Mouse (Mus musculus): ENCODE measurements around the gene Tmem171. TPM values are rescaled to one million over a fixed set of nuclear protein-coding genes. Genes with fewer than 3 reads are reported as not detected.
A peak's percentile ranks its signal among the peaks of the same experiment; 100 is the strongest.

The Tmem171 gene
- polyA plus RNA-seq, 1 experiment from 2014 or later = not detected

- H3K9me3 ChIP-seq = no peaks in the 10 kb centered on the region
- 86% methylated on average over 4 of the region's 4 CpGs for WGBS
- H3K36me3 ChIP-seq = no peaks in the 10 kb centered on the region
- H3K9ac ChIP-seq = no peak overlapping the region
- H3K4me1 ChIP-seq (replicated peaks) = no peaks in the 10 kb centered on the region
- H3K4me2 ChIP-seq = no peak overlapping the region
- H3K4me3 ChIP-seq = no peak overlapping the region
- no peaks in the 10 kb centered on the region for H3K27me3 ChIP-seq
- no peak overlapping the region for H3K27ac ChIP-seq (replicated peaks)
- ATAC-seq (ENCODE audit: low read depth) = no peak
Measured at GRCm38 (mm10) chr13:98662173-98662675, 32.4 kb downstream of the Tmem171 start.

DNA sequence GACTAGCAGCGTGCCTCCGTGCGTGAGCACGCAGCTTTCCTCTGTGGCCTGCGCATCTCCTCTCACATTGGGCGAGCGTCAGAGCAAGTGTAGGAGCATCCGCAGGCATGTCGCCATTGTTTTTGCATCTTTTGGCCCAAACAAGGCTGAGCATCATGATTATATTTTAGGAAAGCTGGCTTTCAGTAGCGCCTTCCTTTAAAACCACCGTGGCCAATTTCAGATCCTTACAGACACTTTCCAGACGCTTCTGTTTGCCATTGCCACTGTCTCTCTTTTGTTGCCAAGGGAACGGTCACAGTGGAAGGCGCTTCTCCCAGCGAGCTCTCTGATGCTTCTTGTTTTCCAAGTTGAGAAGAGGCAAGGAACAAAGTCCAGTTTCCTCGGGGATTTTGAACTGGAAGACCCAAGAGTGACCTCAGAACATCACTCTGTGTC, 38.6 kb downstream of the Tmem171 start:
- no peak for ATAC-seq (ENCODE audit: low read depth)
- no peak overlapping the region for H3K4me2 ChIP-seq
- H3K27ac ChIP-seq (replicated peaks) = no peak overlapping the region
- H3K36me3 ChIP-seq = no peaks in the 10 kb centered on the region
- 0 out of 2 replicates have a peak, but pooled peaks cover 6% of the 10 kb centered on the region for H3K4me1 ChIP-seq (replicated peaks)
- no peaks in the 10 kb centered on the region for H3K9me3 ChIP-seq
- H3K27me3 ChIP-seq = no peaks in the 10 kb centered on the region
- no peak overlapping the region for H3K4me3 ChIP-seq
- 76% methylated on average over 16 of the region's 16 CpGs for WGBS
- no peak overlapping the region for H3K9ac ChIP-seq

DNA sequence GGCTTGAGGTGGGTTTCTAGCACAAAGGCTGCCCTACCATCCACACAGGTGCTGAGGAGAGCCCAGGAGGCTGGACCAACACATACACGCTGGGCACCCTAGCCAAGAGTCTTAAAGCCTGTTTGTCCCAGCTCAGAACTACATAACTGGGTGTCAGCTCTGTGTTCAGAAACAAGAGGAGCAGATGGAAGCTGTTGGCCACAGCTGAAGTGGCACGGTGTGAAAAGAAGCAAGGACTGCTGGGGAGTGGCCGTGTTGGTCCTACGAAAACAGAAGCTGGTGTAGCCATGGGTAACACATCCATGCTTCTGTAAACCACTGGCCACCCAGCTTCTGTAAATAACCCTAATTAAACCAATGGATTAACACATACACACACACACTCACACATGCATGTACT, 39.3 kb downstream of the Tmem171 start:
- Histone ChIP-seq H3K27ac (replicated peaks) (no peak overlapping the region), H3K4me1 (replicated peaks) (0 out of 2 replicates have a peak, but pooled peaks cover 6% of the 10 kb centered on the region), H3K9me3 (no peaks in the 10 kb centered on the region), H3K4me3 (no peak overlapping the region), H3K9ac (no peak overlapping the region), H3K4me2 (no peak overlapping the region), H3K27me3 (no peaks in the 10 kb centered on the region), H3K36me3 (no peaks in the 10 kb centered on the region)
- ATAC-seq (ENCODE audit: low read depth) = no peak
- 89% methylated on average over 4 of the region's 4 CpGs for WGBS

DNA sequence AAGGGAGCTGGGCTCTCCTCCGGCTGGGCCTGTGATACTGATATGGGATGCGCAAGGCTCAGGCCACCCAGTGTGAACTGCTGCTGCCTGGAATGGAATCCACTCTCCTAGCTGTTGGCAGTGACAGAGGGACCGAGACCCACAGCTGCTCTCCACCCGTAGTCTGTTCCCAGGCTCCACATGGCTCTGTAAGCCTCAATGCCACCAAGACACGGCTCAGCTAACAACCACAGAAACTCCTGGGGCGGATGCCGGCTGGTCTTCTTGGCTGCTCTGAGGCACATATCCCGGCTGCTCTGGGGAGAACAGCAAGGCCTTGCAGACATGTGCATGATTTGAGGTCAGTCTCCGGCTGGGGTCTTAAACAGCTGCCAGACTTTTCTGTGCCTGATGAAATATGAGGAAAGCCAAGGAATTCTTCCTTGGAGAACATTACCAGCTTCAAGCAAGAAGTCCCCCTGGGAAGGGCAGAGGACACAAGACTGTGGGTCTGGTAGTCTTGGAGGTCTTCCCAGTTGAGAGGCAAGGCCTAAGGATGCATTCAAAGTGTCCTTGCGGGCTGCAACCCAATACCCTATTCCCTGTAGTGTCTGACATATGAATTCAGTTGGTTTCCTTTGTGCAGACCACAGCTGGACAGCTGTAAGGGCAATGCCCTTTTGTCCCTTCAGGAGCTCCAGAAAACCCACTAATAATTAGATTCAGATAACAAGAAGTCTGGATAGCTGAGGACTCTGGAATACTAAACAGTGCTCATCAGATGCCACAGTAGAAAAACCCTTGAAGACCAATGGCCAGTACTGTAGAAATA, 40.3 kb downstream of the Tmem171 start:
- Histone ChIP-seq H3K4me1 (replicated peaks) (0 out of 2 replicates have a peak, but pooled peaks cover 6% of the 10 kb centered on the region), H3K4me2 (no peak overlapping the region), H3K4me3 (no peak overlapping the region), H3K27ac (replicated peaks) (no peak overlapping the region), H3K27me3 (no peaks in the 10 kb centered on the region), H3K36me3 (no peaks in the 10 kb centered on the region), H3K9me3 (no peaks in the 10 kb centered on the region), H3K9ac (no peak overlapping the region)
- no peak for ATAC-seq (ENCODE audit: low read depth)
- 78% methylated on average over 10 of the region's 10 CpGs for WGBS

- Histone ChIP-seq H3K36me3 (no peaks in the 10 kb centered on the region), H3K4me2 (no peak overlapping the region), H3K27me3 (no peaks in the 10 kb centered on the region), H3K4me1 (replicated peaks) (0 out of 2 replicates have a peak, but pooled peaks cover 6% of the 10 kb centered on the region), H3K9me3 (no peaks in the 10 kb centered on the region), H3K9ac (no peak overlapping the region), H3K4me3 (no peak overlapping the region), H3K27ac (replicated peaks) (no peak overlapping the region)
- WGBS = 85% methylated on average over 2 of the region's 2 CpGs
- no peak for ATAC-seq (ENCODE audit: low read depth)
Measured at GRCm38 (mm10) chr13:98652194-98652593, 42.4 kb downstream of the Tmem171 start.

DNA sequence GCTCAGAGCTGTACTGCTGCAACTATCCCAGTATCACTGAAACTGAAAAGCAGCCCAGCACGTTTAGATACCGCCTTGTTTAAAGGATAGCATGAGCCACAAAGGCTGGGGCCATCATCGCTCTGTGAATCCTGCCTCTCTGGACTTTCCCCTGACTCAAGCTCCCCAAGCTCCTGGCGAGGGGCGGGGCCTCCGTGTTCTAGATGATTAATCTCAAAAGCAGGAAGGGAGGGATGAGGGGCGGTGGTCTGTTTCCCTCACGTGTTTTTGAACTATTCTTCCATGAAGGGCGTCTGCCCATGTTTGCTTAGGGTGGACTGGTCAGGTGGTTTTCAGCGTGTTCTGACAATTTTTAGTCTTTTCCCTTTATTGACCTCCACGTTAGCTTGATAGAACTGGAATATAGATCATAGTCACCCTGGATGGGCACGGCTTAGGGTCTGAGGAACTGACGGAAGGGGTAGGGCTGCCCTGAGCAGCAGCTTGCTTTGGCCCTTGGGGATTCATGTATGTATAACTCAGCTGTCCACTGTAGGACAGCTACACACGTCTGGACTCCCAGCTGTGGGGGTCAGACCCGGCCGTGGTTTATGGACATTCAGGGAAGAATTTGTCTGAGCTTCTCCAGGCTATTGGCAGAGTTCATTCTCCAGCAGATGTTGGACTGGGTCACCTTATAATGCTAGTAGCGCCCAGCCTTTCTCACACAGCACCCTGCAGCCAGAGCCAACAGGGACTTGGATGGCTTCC, 43.2 kb downstream of the Tmem171 start:
- no peak for ATAC-seq (ENCODE audit: low read depth)
- no peak overlapping the region for H3K4me3 ChIP-seq
- H3K36me3 ChIP-seq = no peaks in the 10 kb centered on the region
- no peak overlapping the region for H3K9ac ChIP-seq
- no peaks in the 10 kb centered on the region for H3K27me3 ChIP-seq
- 72% methylated on average over 17 of the region's 17 CpGs for WGBS
- H3K4me1 ChIP-seq (replicated peaks) = 0 out of 2 replicates have a peak, but pooled peaks cover 6% of the 10 kb centered on the region
- H3K4me2 ChIP-seq = no peak overlapping the region
- H3K9me3 ChIP-seq = no peaks in the 10 kb centered on the region
- no peak overlapping the region for H3K27ac ChIP-seq (replicated peaks)

DNA sequence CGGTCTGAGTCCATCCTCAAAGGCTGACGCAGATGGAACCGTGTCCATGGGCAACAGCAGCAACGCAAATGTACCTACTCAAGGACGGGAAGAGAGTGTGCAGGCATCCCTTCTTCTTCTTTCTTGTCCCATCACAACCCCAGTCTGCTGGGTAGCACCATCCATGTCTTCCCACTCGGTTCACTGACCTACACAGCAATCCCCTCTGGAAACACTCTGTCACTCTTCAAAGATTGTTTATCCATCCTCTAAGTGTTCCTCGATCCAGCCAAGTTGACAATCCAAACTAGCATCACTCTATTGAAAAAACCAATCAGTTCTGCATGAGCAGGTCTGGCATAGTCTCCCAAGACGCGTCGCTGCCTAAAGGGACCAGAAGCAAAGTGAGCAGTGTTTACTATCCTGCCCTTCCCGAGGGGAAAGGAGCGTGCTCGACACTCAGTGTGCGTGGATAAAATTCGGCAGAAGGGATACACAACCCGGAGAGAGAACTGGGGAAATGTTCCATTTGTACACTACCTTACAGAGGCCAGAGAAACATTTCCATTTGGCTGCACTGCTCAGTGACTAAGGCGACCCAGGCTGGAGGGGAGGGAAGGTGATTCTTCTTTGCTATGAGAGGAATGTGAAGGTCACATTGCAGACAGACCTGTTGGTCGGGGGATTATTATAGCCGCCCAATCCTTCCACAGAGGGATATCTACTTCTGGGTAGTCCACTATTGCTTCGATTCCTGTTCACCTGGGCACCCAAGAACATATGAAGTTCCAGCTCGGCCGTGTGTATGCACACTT, 46.7 kb downstream of the Tmem171 start:
- H3K27ac ChIP-seq (replicated peaks) = no peak overlapping the region
- no peaks in the 10 kb centered on the region for H3K27me3 ChIP-seq
- WGBS = 91% methylated on average over 22 of the region's 22 CpGs
- H3K4me3 ChIP-seq = no peak overlapping the region
- H3K9me3 ChIP-seq = no peaks in the 10 kb centered on the region
- H3K4me1 ChIP-seq (replicated peaks) = no peaks in the 10 kb centered on the region
- H3K36me3 ChIP-seq = no peaks in the 10 kb centered on the region
- no peak for ATAC-seq (ENCODE audit: low read depth)
- no peak overlapping the region for H3K9ac ChIP-seq
- H3K4me2 ChIP-seq = no peak overlapping the region

DNA sequence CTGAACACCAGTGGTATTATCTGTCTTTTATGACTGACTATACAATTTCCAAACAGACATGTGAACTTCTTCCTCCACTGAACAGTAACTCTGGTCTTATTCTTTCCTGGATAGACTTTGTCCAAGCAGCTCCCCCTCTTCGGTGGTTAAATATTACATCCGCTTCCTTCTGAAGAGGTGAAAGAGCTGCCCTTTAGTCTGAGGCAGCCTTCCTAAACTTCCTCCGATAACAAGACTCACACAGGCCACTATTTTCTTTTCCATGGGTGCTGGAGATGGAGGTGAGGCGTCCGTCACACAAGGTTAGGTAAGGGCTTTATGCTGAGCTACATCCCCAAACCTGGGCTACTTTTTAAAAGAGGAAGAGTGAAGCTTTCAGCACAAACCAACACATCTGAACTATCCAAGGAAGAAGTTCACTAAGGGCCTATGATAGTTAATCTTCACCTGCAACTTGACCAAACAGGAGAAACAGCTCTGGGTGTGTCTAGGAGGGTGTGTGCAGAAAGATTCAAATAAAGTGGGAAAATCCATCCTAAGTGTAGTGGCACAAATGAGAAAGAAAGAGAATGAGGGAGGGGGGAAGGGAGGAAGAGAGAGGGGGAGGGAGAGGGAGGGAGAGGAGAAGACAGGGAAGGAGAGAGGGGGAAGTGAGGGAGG, 56.0 kb downstream of the Tmem171 start:
- no peaks in the 10 kb centered on the region; the same call in 1 of the 2 replicates for H3K27me3 ChIP-seq
- no peak overlapping the region for H3K9ac ChIP-seq
- 90% methylated on average over 5 of the region's 5 CpGs for WGBS
- no peaks in the 10 kb centered on the region for H3K9me3 ChIP-seq
- no peak for ATAC-seq (ENCODE audit: low read depth)
- no peak overlapping the region for H3K4me2 ChIP-seq
- no peak overlapping the region for H3K27ac ChIP-seq (replicated peaks)
- no peaks in the 10 kb centered on the region for H3K36me3 ChIP-seq
- H3K4me3 ChIP-seq = no peak overlapping the region
- no peaks in the 10 kb centered on the region for H3K4me1 ChIP-seq (replicated peaks)

DNA sequence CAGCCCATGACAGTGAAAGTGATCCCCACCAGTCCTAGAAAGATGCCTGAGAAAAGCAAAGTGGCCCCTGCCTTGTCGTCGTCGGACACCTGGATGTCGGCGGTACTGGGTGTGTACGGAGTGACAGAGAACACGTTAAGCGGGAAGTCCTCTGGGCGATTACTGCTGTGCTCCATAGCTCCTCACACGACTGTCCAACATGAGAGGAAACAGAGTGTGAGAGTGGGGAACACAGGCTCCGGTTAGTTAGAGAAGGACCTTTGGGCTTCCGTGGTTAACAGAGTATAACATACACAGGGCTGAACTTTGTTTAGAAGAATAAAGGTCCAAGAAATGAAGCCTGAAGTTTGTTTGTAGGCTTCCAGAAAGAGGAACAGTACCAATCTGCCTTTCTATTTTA, 57.5 kb downstream of the Tmem171 start, which contains the start of gene Tmem174:
TSS of gene Tmem174 (minus strand) at position 266 of the 400 bp plus-strand sequence.
- no peak within 1 kb of the TSS for H3K4me3 ChIP-seq
- WGBS = 91% methylated on average over 12 of the region's 12 CpGs
- H3K27ac ChIP-seq (replicated peaks) = no peak within 1 kb of the TSS
- H3K9me3 ChIP-seq = no peaks in the 10 kb centered on the region
- H3K27me3 ChIP-seq = no peaks in the 10 kb centered on the region; the same call in 1 of the 2 replicates
- H3K36me3 ChIP-seq = no peaks in the 10 kb centered on the region
- no peak within 1 kb of the TSS for H3K9ac ChIP-seq
- H3K4me2 ChIP-seq = 0 out of 2 replicates have a peak within 1 kb of the TSS, but pooled peaks have one; percentile 3
- ATAC-seq (ENCODE audit: low read depth) = no peak
- H3K4me1 ChIP-seq (replicated peaks) = no peaks in the 10 kb centered on the region

GRCm38 (mm10) chr13:98636571-98636970, 58.1 kb downstream of the Tmem171 start:
- 71% methylated on average over 18 of the region's 18 CpGs for WGBS
- no peaks in the 10 kb centered on the region for H3K9me3 ChIP-seq

More at GRCm38 (mm10) chr13:98636571-98636970, 58.1 kb downstream of the Tmem171 start:
- no peaks in the 10 kb centered on the region for H3K4me1 ChIP-seq (replicated peaks)
- H3K27me3 ChIP-seq = no peaks in the 10 kb centered on the region; the same call in 1 of the 2 replicates
- H3K9ac ChIP-seq = no peak overlapping the region
- H3K36me3 ChIP-seq = no peaks in the 10 kb centered on the region
- no peak for ATAC-seq (ENCODE audit: low read depth)
- H3K4me2 ChIP-seq = 0 out of 2 replicates have a peak overlapping the region, but pooled peaks have one; percentile 3
- no peak overlapping the region for H3K4me3 ChIP-seq
- H3K27ac ChIP-seq (replicated peaks) = no peak overlapping the region
